Mouse (Mus musculus): Measurements from ENCODE around the gene Folr2. TPM values are rescaled to one million over a fixed set of nuclear protein-coding genes. Genes with fewer than 3 reads are reported as not detected.

The Folr2 gene
- total RNA-seq, 2 experiments from 2014 or later = not detected

- ATAC-seq (replicated peaks; ENCODE audit: low FRiP score, low TSS enrichment, poor library complexity, severe bottlenecking) = peak; percentile 72
Observed at GRCm38 (mm10) chr7:101868241-101869162, 11.5 kb upstream of the Folr2 start.

- ATAC-seq (replicated peaks; ENCODE audit: low FRiP score, low TSS enrichment, poor library complexity, severe bottlenecking) = no peak
Observed at GRCm38 (mm10) chr7:101867482-101867881, 10.5 kb upstream of the Folr2 start.

- ATAC-seq (replicated peaks; ENCODE audit: low FRiP score, low TSS enrichment, poor library complexity, severe bottlenecking) = no peak
Observed at GRCm38 (mm10) chr7:101866491-101867265, 9.7 kb upstream of the Folr2 start.

- no peak for ATAC-seq (replicated peaks; ENCODE audit: low FRiP score, low TSS enrichment, poor library complexity, severe bottlenecking)
Observed at GRCm38 (mm10) chr7:101863415-101863814, 6.4 kb upstream of the Folr2 start, which contains the start of gene Anapc15. TSS of gene Anapc15 (plus strand) at chr7:101863715.

GRCm38 (mm10) chr7:101862291-101862690 lies 5.3 kb upstream of the Folr2 start:
- 0 out of 2 replicates have a peak, but pooled peaks have one; percentile 41 for ATAC-seq (replicated peaks; ENCODE audit: low FRiP score, low TSS enrichment, poor library complexity, severe bottlenecking)

- ATAC-seq (replicated peaks; ENCODE audit: low FRiP score, low TSS enrichment, poor library complexity, severe bottlenecking) = no peak
Observed at GRCm38 (mm10) chr7:101860978-101861377, 4.0 kb upstream of the Folr2 start.

- ATAC-seq (replicated peaks; ENCODE audit: low FRiP score, low TSS enrichment, poor library complexity, severe bottlenecking) = no peak; the same call in 1 of the 2 replicates
Observed at GRCm38 (mm10) chr7:101858362-101858761, 1.4 kb upstream of the Folr2 start.

- ATAC-seq (replicated peaks; ENCODE audit: low FRiP score, low TSS enrichment, poor library complexity, severe bottlenecking) = no peak
Observed at GRCm38 (mm10) chr7:101853816-101854215, 3.2 kb downstream of the Folr2 start.

- ATAC-seq (replicated peaks; ENCODE audit: low FRiP score, low TSS enrichment, poor library complexity, severe bottlenecking) = no peak
Observed at GRCm38 (mm10) chr7:101852846-101853245, 4.1 kb downstream of the Folr2 start.

- no peak for ATAC-seq (replicated peaks; ENCODE audit: low FRiP score, low TSS enrichment, poor library complexity, severe bottlenecking)
Observed at GRCm38 (mm10) chr7:101851689-101852088, 5.3 kb downstream of the Folr2 start.

- no peak for ATAC-seq (replicated peaks; ENCODE audit: low FRiP score, low TSS enrichment, poor library complexity, severe bottlenecking)
Observed at GRCm38 (mm10) chr7:101847934-101848333, 9.1 kb downstream of the Folr2 start.

GRCm38 (mm10) chr7:101844186-101844585 lies 12.8 kb downstream of the Folr2 start:
- ATAC-seq (replicated peaks; ENCODE audit: low FRiP score, low TSS enrichment, poor library complexity, severe bottlenecking) = no peak

- ATAC-seq (replicated peaks; ENCODE audit: low FRiP score, low TSS enrichment, poor library complexity, severe bottlenecking) = peak; percentile 31; the same call in 1 of the 2 replicates
Observed at GRCm38 (mm10) chr7:101837606-101838471, 19.2 kb downstream of the Folr2 start, which contains the start of gene Inppl1. TSS of gene Inppl1 (minus strand) at chr7:101838229.

GRCm38 (mm10) chr7:101837154-101837605 lies 19.8 kb downstream of the Folr2 start:
- no peak for ATAC-seq (replicated peaks; ENCODE audit: low FRiP score, low TSS enrichment, poor library complexity, severe bottlenecking)

GRCm38 (mm10) chr7:101836271-101837153 lies 20.5 kb downstream of the Folr2 start:
- peak; percentile 70 for ATAC-seq (replicated peaks; ENCODE audit: low FRiP score, low TSS enrichment, poor library complexity, severe bottlenecking)

GRCm38 (mm10) chr7:101835457-101836109 lies 21.4 kb downstream of the Folr2 start:
- no peak for ATAC-seq (replicated peaks; ENCODE audit: low FRiP score, low TSS enrichment, poor library complexity, severe bottlenecking)

GRCm38 (mm10) chr7:101834903-101835302 lies 22.1 kb downstream of the Folr2 start:
- no peak for ATAC-seq (replicated peaks; ENCODE audit: low FRiP score, low TSS enrichment, poor library complexity, severe bottlenecking)
